Mouse (Mus musculus) C2C12 (cell line): ENCODE data around the gene Fezf2.

Experiments
- CTCF ChIP-seq: IDR thresholded peaks from one replicate; pipeline ENCODE4 v1.5.1; 2011; ENCODE audit not compliant: control insufficient read depth, insufficient read depth, insufficient read length
- MYOG ChIP-seq: IDR thresholded peaks from one replicate; pipeline ENCODE4 v1.6.1; 2011; ENCODE audit not compliant: control insufficient read depth, insufficient read length; ENCODE audit errors: extremely low read depth

DNA sequence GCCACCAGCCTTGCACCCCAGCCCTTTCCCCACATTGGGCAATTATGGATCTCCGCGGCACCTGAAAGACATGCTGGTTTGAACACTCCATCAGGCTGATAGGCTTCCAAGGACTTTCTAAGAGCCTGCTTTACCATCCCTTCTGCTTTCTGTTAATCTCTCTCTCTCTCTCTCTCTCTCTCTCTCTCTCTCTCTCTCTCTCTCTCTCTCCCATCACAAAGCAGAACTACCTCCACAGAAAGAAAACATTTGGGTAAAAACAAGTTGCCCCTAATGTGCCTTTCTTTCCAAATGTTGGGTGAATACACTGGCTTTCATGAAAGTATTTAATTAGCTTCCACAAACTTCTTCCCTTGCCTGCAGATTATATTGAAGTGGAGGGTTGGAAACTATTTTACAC is at the start of gene Fezf2:
- TF ChIP-seq CTCF (no peak), MYOG (no peak)
